In the genomic region with DNA sequence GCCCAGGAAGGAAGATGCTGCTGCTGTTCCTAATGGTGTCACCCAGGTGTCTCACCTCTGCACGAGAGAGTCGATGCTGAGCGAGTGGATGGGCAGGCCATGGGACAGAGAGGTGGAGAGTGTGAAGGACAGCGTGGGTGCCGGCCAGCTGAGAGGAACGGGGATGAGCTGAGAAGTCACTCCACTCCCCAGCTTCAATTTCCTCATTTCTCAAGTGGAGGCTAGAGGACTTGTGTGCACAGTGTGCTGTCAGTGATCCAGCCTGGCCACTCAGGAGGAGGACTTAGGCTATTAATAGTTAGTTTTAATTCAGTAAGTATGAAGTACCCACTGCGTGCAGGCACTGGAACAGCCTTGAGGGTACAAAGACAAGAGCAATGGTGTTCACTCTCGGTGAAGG, we compare ENCODE assay signal across 9 mouse cellular contexts. TPM values are rescaled to one million over a fixed set of nuclear protein-coding genes. Genes with fewer than 3 reads are reported as not detected.
DNase-seq lines count a peak whose midpoint lies in the region; ATAC-seq lines count a peak whose summit lies in the region.
"Had no signal": no experiment of that assay in that cellular context is flagged by ENCODE, and none has a peak within 500 bp of the region (broad histone marks: within the 10 kb centered on the region; RNA-seq: fewer than 3 reads in every experiment).

No protein-coding gene starts in this region.

- intact Hi-C loops in heart, postnatal 14 days (cut with DNase I): no loop called here

- 43% methylated on average over 8 of the region's 8 CpGs for WGBS in heart, embryonic 11.5 days (ENCODE audit: insufficient replicate concordance)
- WGBS in limb, embryonic 12.5 days: 34% methylated on average over 8 of the region's 8 CpGs

- no peaks in the 10 kb centered on the region for H3K9me3 ChIP-seq in heart, embryonic 11.5 days (replicated peaks; ENCODE audit: control insufficient read depth, low read length)
- H3K9me3 ChIP-seq in limb, embryonic 12.5 days: no peaks in the 10 kb centered on the region

- peaks cover 40% of the 10 kb centered on the region for H3K4me1 ChIP-seq in heart, embryonic 11.5 days (ENCODE audit: control insufficient read depth, insufficient read depth, low read length)
- H3K4me1 ChIP-seq in limb, embryonic 12.5 days (replicated peaks): peaks cover 21% of the 10 kb centered on the region

- DNase-seq in heart, postnatal 14 days: no peak
- peak; percentile 37 for DNase-seq in thymus, postnatal 4 days
- no peak for DNase-seq in thymus, postnatal 25 days
- no peak for DNase-seq in embryo, embryonic 10.5 days (ENCODE audit: low spot score)
- no peak for DNase-seq in right cerebral cortex, adult 18-20 months
- no peak for DNase-seq in kidney, adult 18-20 months
- DNase-seq: adrenal gland, adult 8-10 months had no signal

- no peak overlapping the region for H3K4me3 ChIP-seq in heart, embryonic 11.5 days (ENCODE audit: low read depth, low read length)
- no peak overlapping the region for H3K4me3 ChIP-seq in limb, embryonic 12.5 days (replicated peaks)

- peaks cover 3% of the 10 kb centered on the region; the same call in 1 of the 2 replicates for H3K36me3 ChIP-seq in heart, embryonic 11.5 days (ENCODE audit: control insufficient read depth, insufficient read depth, low read length)
- H3K36me3 ChIP-seq in limb, embryonic 12.5 days: peaks cover 6% of the 10 kb centered on the region; the same call in 1 of the 2 replicates

- no peak for ATAC-seq in heart, embryonic 11.5 days (replicated peaks; ENCODE audit: insufficient number of reproducible peaks, low FRiP score, low TSS enrichment)
- no peak for ATAC-seq in limb, embryonic 12.5 days (ENCODE audit: insufficient number of reproducible peaks, insufficient read depth, low FRiP score, low TSS enrichment, low read depth)

- H3K9ac ChIP-seq in heart, embryonic 11.5 days (ENCODE audit: low read depth, low read length): peak overlapping the region; percentile 47; the same call in 1 of the 2 replicates
- no peak overlapping the region for H3K9ac ChIP-seq in limb, embryonic 12.5 days (replicated peaks)

- H3K27ac ChIP-seq in heart, embryonic 11.5 days (ENCODE audit: low read depth, low read length): peak overlapping the region; percentile 84
- H3K27ac ChIP-seq in limb, embryonic 12.5 days: peak overlapping the region; percentile 56

- H3K27me3 ChIP-seq in heart, embryonic 11.5 days (ENCODE audit: control insufficient read depth, insufficient read depth, low read length): no peaks in the 10 kb centered on the region
- H3K27me3 ChIP-seq in limb, embryonic 12.5 days: no peaks in the 10 kb centered on the region

- peak overlapping the region; percentile 22 for H3K4me2 ChIP-seq in heart, embryonic 11.5 days
- no peak overlapping the region for H3K4me2 ChIP-seq in limb, embryonic 12.5 days

RNA-seq across cellular contexts. Expression of a gene that starts 33.6 kb away (rescaled TPM):
- polyA plus RNA-seq in heart, embryonic 11.5 days (2014; fragmentation: Nextera tagmentation; extraction: Ambion mirVana): 3.8 and 4.3 TPM in 2 replicates
- total RNA-seq in heart, postnatal 14 days (2021): 1 to 10 TPM; 1.2 to 3.2 TPM
- 8.1 and 9.1 TPM in 2 replicates for polyA plus RNA-seq in limb, embryonic 12.5 days (2016; fragmentation: Nextera tagmentation; extraction: Ambion mirVana)

RNA-seq across cellular contexts. Expression of a gene that starts 58.3 kb away (rescaled TPM):
- 249 and 252 TPM in 2 replicates for polyA plus RNA-seq in heart, embryonic 11.5 days (2014; fragmentation: Nextera tagmentation; extraction: Ambion mirVana)
- 100 to 1,000 TPM; 183 to 188 TPM for total RNA-seq in heart, postnatal 14 days (2021)
- polyA plus RNA-seq in limb, embryonic 12.5 days (2016; fragmentation: Nextera tagmentation; extraction: Ambion mirVana): 133 and 135 TPM in 2 replicates
